Mouse (Mus musculus) lung, adult 2 months (tissue): ENCODE data around the gene Zfhx2.

ENCODE experiments used
- CTCF ChIP-seq: fragments of 200-500 bp; IDR thresholded peaks from 2 replicates; pipeline ENCODE4 v1.5.1; 2011; ENCODE audit warnings: mild to moderate bottlenecking, low read length, control low read depth; ENCODE audit not compliant: insufficient read depth
- POLR2A ChIP-seq: fragments of 200-500 bp; IDR thresholded peaks from 2 replicates; pipeline ENCODE4 v1.6.1; 2011; ENCODE audit warnings: low read depth, mild to moderate bottlenecking, control low read depth, low read length, borderline replicate concordance; ENCODE audit errors: extremely low read depth

GRCm38 (mm10) chr14:55115846-55116245, 23.7 kb upstream of the Zfhx2 start:
- TF ChIP-seq CTCF (no peak), POLR2A (no peak)
